Mouse (Mus musculus) MEL (cell line): ENCODE data around the gene T. TPM values are rescaled to one million over a fixed set of nuclear protein-coding genes. Genes with fewer than 3 reads are reported as not detected.

ENCODE experiments used
- DNase-seq: peaks from one replicate; pipeline ENCODE4 v3.0.0; 2011; ENCODE audit warnings: low read depth, low spot score
- H3K27ac ChIP-seq: 2 replicates; pipeline ENCODE4 v1.5.1; 2012; ENCODE audit warnings: low read depth, mild to moderate bottlenecking, control low read depth, low read length, moderate library complexity; ENCODE audit not compliant: control insufficient read depth
- H3K27me3 ChIP-seq, 2 experiments: fragments of 150-350 bp in 1 of 2; sonication (generic) in 1 of 2; 2 replicates each; pipeline ENCODE4 v1.6.1; 2012; ENCODE audit warnings: low read length in 2 of 2, mild to moderate bottlenecking in 2 of 2, improper control_type of control experiment in 1 of 2, moderate library complexity in 1 of 2; ENCODE audit not compliant: insufficient read depth in 2 of 2, control insufficient read depth in 1 of 2
- H3K36me3 ChIP-seq, 2 experiments: 2 replicates each; pipeline ENCODE4 v1.6.1; 2012 to 2014; ENCODE audit warnings: low read length in 2 of 2, improper control_type of control experiment in 1 of 2, inconsistent platforms in 1 of 2, mild to moderate bottlenecking in 1 of 2; ENCODE audit not compliant: insufficient read depth in 2 of 2, control insufficient read depth in 1 of 2
- H3K4me1 ChIP-seq, 2 experiments: fragments of 150-350 bp in 1 of 2; sonication (generic) in 1 of 2; 2 replicates each; pipeline ENCODE4 v1.6.1; 2012; ENCODE audit warnings: low read length in 2 of 2, improper control_type of control experiment in 1 of 2, mild to moderate bottlenecking in 1 of 2; ENCODE audit not compliant: insufficient read depth in 2 of 2, control insufficient read depth in 1 of 2
- H3K4me3 ChIP-seq, 2 experiments: fragments of 150-350 bp in 1 of 2; sonication (generic) in 1 of 2; 2 replicates each; pipeline ENCODE4 v1.5.1; 2012; ENCODE audit warnings: low read depth in 2 of 2, low read length in 2 of 2, mild to moderate bottlenecking in 2 of 2, moderate library complexity in 2 of 2, control low read depth in 1 of 2, improper control_type of control experiment in 1 of 2; ENCODE audit not compliant: control insufficient read depth in 1 of 2, insufficient read depth in 1 of 2
- H3K79me2 ChIP-seq: 2 replicates; pipeline ENCODE4 v1.6.1; 2012; ENCODE audit warnings: mild to moderate bottlenecking, low read length, moderate library complexity; ENCODE audit not compliant: control insufficient read depth, poor library complexity, insufficient read depth
- H3K9ac ChIP-seq: 2 replicates; pipeline ENCODE4 v1.6.1; 2012; ENCODE audit warnings: low read depth, mild to moderate bottlenecking, control low read depth, low read length, moderate library complexity; ENCODE audit not compliant: control insufficient read depth, poor library complexity, severe bottlenecking
- H3K9me3 ChIP-seq: fragments of 150-350 bp; sonication (generic); replicated peaks from 2 replicates; pipeline ENCODE4 v1.6.1; 2012; ENCODE audit warnings: mild to moderate bottlenecking, low read length, improper control_type of control experiment, moderate library complexity; ENCODE audit not compliant: insufficient read depth
- CHD1 ChIP-seq: IDR thresholded peaks from 2 replicates; pipeline ENCODE4 v1.6.1; 2012; ENCODE audit warnings: low read depth, mild to moderate bottlenecking, inconsistent platforms, low read length, improper control_type of control experiment
- CHD2 ChIP-seq: IDR thresholded peaks from 2 replicates; pipeline ENCODE4 v1.6.1; 2011; ENCODE audit warnings: low read length, improper control_type of control experiment
- ELF1 ChIP-seq: IDR thresholded peaks from 2 replicates; pipeline ENCODE4 v1.6.1; 2014; ENCODE audit warnings: low read depth, mild to moderate bottlenecking, inconsistent platforms, low read length, improper control_type of control experiment, moderate library complexity
- EP300 ChIP-seq, 2 experiments: IDR thresholded peaks; 2 replicates each; pipeline ENCODE4 v1.6.1; 2011; ENCODE audit warnings: improper control_type of control experiment in 2 of 2, low read length in 2 of 2, low read depth in 1 of 2, mild to moderate bottlenecking in 1 of 2
- ETS1 ChIP-seq: IDR thresholded peaks from 2 replicates; pipeline ENCODE4 v1.6.1; 2012; ENCODE audit warnings: low read depth, mild to moderate bottlenecking, inconsistent platforms, low read length, improper control_type of control experiment, moderate library complexity
- GABPA ChIP-seq: IDR thresholded peaks from 2 replicates; pipeline ENCODE4 v1.6.1; 2012; ENCODE audit warnings: low read depth, mild to moderate bottlenecking, inconsistent platforms, low read length, improper control_type of control experiment, moderate library complexity
- HCFC1 ChIP-seq: IDR thresholded peaks from 2 replicates; pipeline ENCODE4 v1.6.1; 2012; ENCODE audit warnings: low read depth, mild to moderate bottlenecking, inconsistent platforms, low read length, improper control_type of control experiment, moderate library complexity
- JUND ChIP-seq: IDR thresholded peaks from 2 replicates; pipeline ENCODE4 v1.6.1; 2011; ENCODE audit warnings: low read depth, mild to moderate bottlenecking, improper control_type of control experiment, low read length
- MAFK ChIP-seq: IDR thresholded peaks from 2 replicates; pipeline ENCODE4 v1.6.1; 2011; ENCODE audit warnings: low read depth, mild to moderate bottlenecking, low read length, improper control_type of control experiment, borderline replicate concordance
- MAX ChIP-seq: IDR thresholded peaks from 2 replicates; pipeline ENCODE4 v1.6.1; 2011; ENCODE audit warnings: low read length, improper control_type of control experiment
- MXI1 ChIP-seq: IDR thresholded peaks from 2 replicates; pipeline ENCODE4 v1.6.1; 2011; ENCODE audit warnings: mild to moderate bottlenecking, low read depth, low read length, improper control_type of control experiment
- NELFE ChIP-seq: IDR thresholded peaks from 2 replicates; pipeline ENCODE4 v1.6.1; 2011; ENCODE audit warnings: low read depth, low read length, improper control_type of control experiment
- NRF1 ChIP-seq: IDR thresholded peaks from 2 replicates; pipeline ENCODE4 v1.6.1; 2014; ENCODE audit warnings: low read depth, mild to moderate bottlenecking, inconsistent platforms, low read length, improper control_type of control experiment, moderate library complexity; ENCODE audit not compliant: poor library complexity, insufficient read depth, severe bottlenecking
- POLR2A ChIP-seq, 2 experiments: IDR thresholded peaks; 2 replicates each; pipeline ENCODE4 v1.6.1; 2011 to 2012; ENCODE audit warnings: low read length in 2 of 2, mild to moderate bottlenecking in 2 of 2, control low read depth in 1 of 2, improper control_type of control experiment in 1 of 2, low read depth in 1 of 2, moderate library complexity in 1 of 2; ENCODE audit not compliant: control insufficient read depth in 1 of 2, insufficient read depth in 1 of 2, poor library complexity in 1 of 2
- POLR2AphosphoS2 ChIP-seq: IDR thresholded peaks from 2 replicates; pipeline ENCODE4 v1.6.1; 2011; ENCODE audit warnings: low read length, improper control_type of control experiment
- POLR2AphosphoS5 ChIP-seq: IDR thresholded peaks from 2 replicates; pipeline ENCODE4 v1.6.1; 2012; ENCODE audit warnings: low read depth, borderline replicate concordance, mild to moderate bottlenecking, inconsistent platforms, low read length, moderate library complexity, mixed read lengths
- SIN3A ChIP-seq: IDR thresholded peaks from 2 replicates; pipeline ENCODE4 v1.6.1; 2012; ENCODE audit warnings: low read length, improper control_type of control experiment, inconsistent platforms
- TAL1 ChIP-seq: IDR thresholded peaks from 2 replicates; pipeline ENCODE4 v1.6.1; 2012; ENCODE audit warnings: mild to moderate bottlenecking, inconsistent platforms, low read length, moderate library complexity, mixed read lengths
- TBP ChIP-seq: IDR thresholded peaks from 2 replicates; pipeline ENCODE4 v1.8.0; 2011; ENCODE audit warnings: low read depth, low read length, improper control_type of control experiment
- TCF12 ChIP-seq: IDR thresholded peaks from 2 replicates; pipeline ENCODE4 v1.6.1; 2014; ENCODE audit warnings: low read depth, mild to moderate bottlenecking, inconsistent platforms, low read length, improper control_type of control experiment, moderate library complexity
- UBTF ChIP-seq: IDR thresholded peaks from 2 replicates; pipeline ENCODE4 v1.6.1; 2012; ENCODE audit warnings: low read depth, mild to moderate bottlenecking, inconsistent platforms, low read length, improper control_type of control experiment, moderate library complexity, borderline replicate concordance; ENCODE audit not compliant: insufficient read depth
- USF1 ChIP-seq: IDR thresholded peaks from 2 replicates; pipeline ENCODE4 v1.6.1; 2014; ENCODE audit warnings: low read depth, mild to moderate bottlenecking, inconsistent platforms, low read length, improper control_type of control experiment, moderate library complexity
- USF2 ChIP-seq, 2 experiments: IDR thresholded peaks; 2 replicates each; pipeline ENCODE4 v1.6.1; 2011 to 2012; ENCODE audit warnings: improper control_type of control experiment in 2 of 2, low read length in 2 of 2, borderline replicate concordance in 1 of 2, inconsistent platforms in 1 of 2, low read depth in 1 of 2, mild to moderate bottlenecking in 1 of 2; ENCODE audit not compliant: insufficient read depth in 1 of 2
- ZC3H11A ChIP-seq: IDR thresholded peaks from 2 replicates; pipeline ENCODE4 v1.6.1; 2012; ENCODE audit warnings: low read depth, mild to moderate bottlenecking, inconsistent platforms, low read length, improper control_type of control experiment
- ZKSCAN1 ChIP-seq: IDR thresholded peaks from 2 replicates; pipeline ENCODE4 v1.6.1; 2012; ENCODE audit warnings: low read depth, mild to moderate bottlenecking, inconsistent platforms, low read length, improper control_type of control experiment, moderate library complexity
- ZMIZ1 ChIP-seq: IDR thresholded peaks from 2 replicates; pipeline ENCODE4 v1.6.1; 2012; ENCODE audit warnings: low read depth, mild to moderate bottlenecking, inconsistent platforms, low read length, improper control_type of control experiment, moderate library complexity
- polyA plus RNA-seq, 2 experiments: library from polyadenylated mRNA; stranded (reverse) in 1 of 2; unstranded in 1 of 2; fragments of >175 nt in 1 of 2; fragments of >200 nt in 1 of 2; gene quantifications; 2 replicates each; pipeline versions ENCODE4 v1.2.1 to v1.2.4; 2012; ENCODE audit warnings: low replicate concordance in 2 of 2, low read depth in 1 of 2; ENCODE audit not compliant: insufficient read length in 2 of 2, insufficient read depth in 1 of 2, missing spikeins in 1 of 2
- total RNA-seq: library from RNA; depleted of rRNA; stranded (reverse); fragments of 300-350 nt; gene quantifications from 2 replicates; pipeline ENCODE4 v1.2.3, GENCODE M21; 2012

The T gene
- total and polyA plus RNA-seq, 3 experiments: not detected

- Histone ChIP-seq H3K27me3 (0 out of 4 replicates have a peak, but pooled peaks cover 0 to 2% of the 10 kb centered on the region in 2 experiments), H3K9me3 (no peaks in the 10 kb centered on the region), H3K36me3 (no peaks in the 10 kb centered on the region), H3K4me1 (peaks cover 0 to 6% of the 10 kb centered on the region in 2 experiments; a peak in 1 of 4 replicates), H3K79me2 (no peaks in the 10 kb centered on the region), H3K4me3 (no peak overlapping the region), H3K9ac (no peak overlapping the region), H3K27ac (no peak overlapping the region)
- TF ChIP-seq POLR2A (IDR thresholded peaks at IDR 0.05; ENCODE audit: control insufficient read depth in 1 of 2, insufficient read depth in 1 of 2, low read depth in 1 of 2, low read length in 2 of 2, poor library complexity in 1 of 2): no peak
- no peak for TF ChIP-seq TCF12
- TF ChIP-seq ETS1: no peak
- TF ChIP-seq NRF1: no peak
- no peak for TF ChIP-seq CHD2
- TF ChIP-seq MXI1: no peak
- no peak for TF ChIP-seq GABPA
- TF ChIP-seq ZMIZ1: no peak
- no peak for TF ChIP-seq ZKSCAN1
- no peak for TF ChIP-seq UBTF
- DNase-seq: no peak
Measured at GRCm38 (mm10) chr17:8413656-8414055, 20.6 kb upstream of the T start.

- no peak for DNase-seq
- Histone ChIP-seq H3K27ac (no peak overlapping the region), H3K79me2 (no peaks in the 10 kb centered on the region), H3K4me1 (peaks cover 0 to 3% of the 10 kb centered on the region in 2 experiments; a peak in 1 of 4 replicates), H3K36me3 (no peaks in the 10 kb centered on the region), H3K9ac (no peak overlapping the region), H3K4me3 (no peak overlapping the region), H3K27me3 (0 out of 4 replicates have a peak, but pooled peaks cover 0 to 2% of the 10 kb centered on the region in 2 experiments), H3K9me3 (no peaks in the 10 kb centered on the region)
- TF ChIP-seq CHD1 (no peak), MAX (no peak), USF2 (IDR thresholded peaks at IDR 0.05; ENCODE audit: borderline replicate concordance in 1 of 2, insufficient read depth in 1 of 2, low read depth in 1 of 2, low read length in 2 of 2) (no peak), ZMIZ1 (no peak), ZC3H11A (no peak), JUND (no peak), ELF1 (no peak), TCF12 (no peak), USF1 (no peak), HCFC1 (no peak), TBP (no peak), EP300 (IDR thresholded peaks at IDR 0.05; ENCODE audit: low read depth in 1 of 2, low read length in 2 of 2) (no peak), POLR2AphosphoS2 (no peak), MAFK (no peak), NELFE (no peak), POLR2AphosphoS5 (no peak), ETS1 (no peak), SIN3A (no peak), TAL1 (no peak)
Measured at GRCm38 (mm10) chr17:8415533-8415932, 18.7 kb upstream of the T start.
